Mouse (Mus musculus): ENCODE measurements at regions not wholly inside any gene's neighbourhood (a gene's known extent, or its start where the extent isn't known, plus 50 kb on each side); places are given as distances from the start of the nearest gene placed in this dataset.

DNA sequence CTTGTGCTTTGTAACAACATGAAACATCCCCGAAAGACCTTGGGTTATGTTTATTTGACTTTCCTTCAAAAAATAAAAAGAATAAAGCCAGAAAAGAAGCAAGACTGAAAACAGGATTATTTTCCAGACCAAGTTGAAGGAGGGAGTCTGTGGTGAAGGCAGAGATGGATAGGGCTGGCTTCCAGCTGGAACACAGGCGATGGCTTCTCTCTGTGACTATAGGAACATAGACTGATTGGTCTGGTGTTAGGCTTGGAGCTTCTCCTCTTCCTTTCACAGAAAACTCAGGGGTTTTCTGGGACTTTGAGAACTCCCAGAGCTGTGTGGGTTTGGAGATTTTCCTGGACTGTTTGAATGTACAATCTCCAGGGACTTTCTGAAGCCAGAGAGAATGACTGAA, 625.8 kb downstream of the Gm826 start:
- H3K36me3 ChIP-seq (ENCODE audit: control insufficient read depth, insufficient read depth, low read length), result no peaks in the 10 kb centered on the region
- WGBS, result 54% methylated on average over 2 of the region's 2 CpGs
- intact Hi-C loops (cut with DNase I), result loop anchor here (10.0 kb wide), 1 partner anchor 747 kb away; no protein-coding TSS in a partner anchor
- no peak overlapping the region for H3K9ac ChIP-seq (ENCODE audit: low read depth, low read length)
- no peak overlapping the region for H3K4me3 ChIP-seq
- peak overlapping the region; percentile 41 for H3K27ac ChIP-seq
- H3K79me2 ChIP-seq (replicated peaks; ENCODE audit: control insufficient read depth, insufficient read depth, low read length), result no peaks in the 10 kb centered on the region
- DNase-seq, result peak; percentile 45 to 65
- H3K27me3 ChIP-seq (ENCODE audit: control insufficient read depth, insufficient read depth, low read length), result no peaks in the 10 kb centered on the region
- no peaks in the 10 kb centered on the region for H3K4me1 ChIP-seq (ENCODE audit: control insufficient read depth, insufficient read depth, low read length)
- TF ChIP-seq EP300 (IDR thresholded peaks at IDR 0.05; ENCODE audit: insufficient read depth, low read depth, low read length), result no peak
- no peak for TF ChIP-seq CTCF (IDR thresholded peaks at IDR 0.05)
- no peak for TF ChIP-seq POLR2A (IDR thresholded peaks at IDR 0.05; ENCODE audit: insufficient read depth, low read depth, low read length)

DNA sequence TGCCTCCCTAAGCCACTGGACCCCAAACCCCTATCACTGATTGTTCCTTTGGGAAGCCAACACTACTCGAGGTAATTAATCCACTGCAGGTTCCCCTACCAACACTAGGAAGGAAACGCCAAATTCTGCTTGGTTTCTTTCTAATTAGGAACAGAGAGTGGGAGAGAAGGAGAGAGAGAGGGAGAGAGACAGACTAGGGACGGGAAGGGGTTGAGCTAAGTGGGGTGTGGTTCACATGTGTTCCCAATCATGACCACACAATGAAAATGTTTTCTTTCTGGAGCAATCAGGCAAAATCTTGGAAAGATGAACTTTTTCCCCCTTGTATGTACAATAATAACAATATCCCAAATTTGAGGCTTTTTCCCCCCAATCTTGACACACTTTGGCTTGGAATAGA, 619.3 kb downstream of the Gm826 start:
- Histone ChIP-seq H3K4me1 (ENCODE audit: control insufficient read depth, insufficient read depth, low read length) (no peaks in the 10 kb centered on the region; the same call in 1 of the 2 replicates), H3K9ac (ENCODE audit: low read depth, low read length) (no peak overlapping the region), H3K79me2 (replicated peaks; ENCODE audit: control insufficient read depth, insufficient read depth, low read length) (no peaks in the 10 kb centered on the region), H3K27ac (no peak overlapping the region), H3K4me3 (no peak overlapping the region), H3K27me3 (ENCODE audit: control insufficient read depth, insufficient read depth, low read length) (no peaks in the 10 kb centered on the region; the same call in 1 of the 2 replicates), H3K36me3 (ENCODE audit: control insufficient read depth, insufficient read depth, low read length) (no peaks in the 10 kb centered on the region)
- intact Hi-C loops (cut with DNase I), result no loop called here
- TF ChIP-seq CTCF (IDR thresholded peaks at IDR 0.05) (no peak), POLR2A (IDR thresholded peaks at IDR 0.05; ENCODE audit: insufficient read depth, low read depth, low read length) (no peak), EP300 (IDR thresholded peaks at IDR 0.05; ENCODE audit: insufficient read depth, low read depth, low read length) (no peak)
- no peak for DNase-seq
- WGBS, result 53% methylated on average over 3 of the region's 3 CpGs

DNA sequence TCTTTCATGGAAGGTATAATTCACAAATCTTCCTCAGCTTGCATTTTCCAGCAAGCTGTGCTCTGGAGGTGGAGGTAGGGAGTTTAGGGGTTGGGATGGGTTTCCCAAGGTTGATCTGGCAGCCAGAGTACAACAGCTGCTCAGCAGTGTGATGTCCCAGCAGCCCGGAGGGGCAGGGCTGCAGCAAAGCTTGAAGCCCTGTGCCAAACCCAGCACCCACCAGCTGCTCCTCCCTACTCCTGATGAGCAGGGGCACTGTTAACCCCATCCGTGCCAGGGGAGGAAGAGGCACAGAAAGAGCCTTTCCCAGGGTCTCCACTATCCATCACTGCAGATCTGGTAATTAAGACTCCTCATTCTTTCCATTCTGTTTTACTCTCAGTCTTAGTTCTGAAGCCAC, 615.2 kb downstream of the Gm826 start:
- intact Hi-C loops (cut with DNase I), result no loop called here
- Histone ChIP-seq H3K4me3 (no peak overlapping the region), H3K27me3 (ENCODE audit: control insufficient read depth, insufficient read depth, low read length) (no peaks in the 10 kb centered on the region; the same call in 1 of the 2 replicates), H3K36me3 (ENCODE audit: control insufficient read depth, insufficient read depth, low read length) (no peaks in the 10 kb centered on the region), H3K27ac (no peak overlapping the region), H3K4me1 (ENCODE audit: control insufficient read depth, insufficient read depth, low read length) (no peaks in the 10 kb centered on the region; the same call in 1 of the 2 replicates), H3K9ac (ENCODE audit: low read depth, low read length) (no peak overlapping the region), H3K79me2 (replicated peaks; ENCODE audit: control insufficient read depth, insufficient read depth, low read length) (no peaks in the 10 kb centered on the region)
- 39% methylated on average over 2 of the region's 2 CpGs for WGBS
- DNase-seq, result no peak
- no peak for TF ChIP-seq CTCF (IDR thresholded peaks at IDR 0.05)

- Histone ChIP-seq H3K27me3 (ENCODE audit: control insufficient read depth, insufficient read depth, low read length) (no peaks in the 10 kb centered on the region), H3K27ac (no peak overlapping the region), H3K4me3 (no peak overlapping the region), H3K9ac (ENCODE audit: low read depth, low read length) (no peak overlapping the region), H3K79me2 (replicated peaks; ENCODE audit: control insufficient read depth, insufficient read depth, low read length) (no peaks in the 10 kb centered on the region), H3K4me1 (ENCODE audit: control insufficient read depth, insufficient read depth, low read length) (no peaks in the 10 kb centered on the region), H3K36me3 (ENCODE audit: control insufficient read depth, insufficient read depth, low read length) (no peaks in the 10 kb centered on the region)
- intact Hi-C loops (cut with DNase I), result no loop called here
- WGBS, result 61% methylated on average over 7 of the region's 7 CpGs
- DNase-seq, result no peak
- TF ChIP-seq CTCF (IDR thresholded peaks at IDR 0.05) (no peak), EP300 (IDR thresholded peaks at IDR 0.05; ENCODE audit: insufficient read depth, low read depth, low read length) (no peak), POLR2A (IDR thresholded peaks at IDR 0.05; ENCODE audit: insufficient read depth, low read depth, low read length) (no peak)
Observed at GRCm38 (mm10) chr2:159725158-159726076, 608.5 kb downstream of the Gm826 start.

DNA sequence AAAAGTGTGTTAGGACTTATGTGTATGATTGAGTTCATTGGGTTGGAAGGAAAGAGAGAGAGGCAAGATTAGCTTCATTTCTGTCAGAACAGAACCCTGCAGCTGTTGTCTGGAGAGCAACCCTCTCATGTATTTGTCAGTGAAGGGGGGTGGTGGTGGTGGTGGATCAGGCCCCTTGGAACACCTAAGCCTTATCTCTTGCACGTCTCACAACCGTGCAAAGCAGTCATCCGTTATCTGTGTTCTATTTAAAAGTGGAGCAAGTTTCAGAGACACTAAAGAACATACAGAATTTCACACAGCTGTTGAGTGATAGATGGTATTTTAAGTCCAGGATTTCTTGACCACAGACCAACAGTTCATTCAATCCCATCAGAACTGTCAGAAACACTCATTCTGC, 604.7 kb downstream of the Gm826 start:
- Histone ChIP-seq H3K27ac (no peak overlapping the region), H3K27me3 (ENCODE audit: control insufficient read depth, insufficient read depth, low read length) (no peaks in the 10 kb centered on the region), H3K36me3 (ENCODE audit: control insufficient read depth, insufficient read depth, low read length) (no peaks in the 10 kb centered on the region; the same call in 1 of the 2 replicates), H3K4me3 (no peak overlapping the region), H3K9ac (ENCODE audit: low read depth, low read length) (no peak overlapping the region), H3K79me2 (replicated peaks; ENCODE audit: control insufficient read depth, insufficient read depth, low read length) (no peaks in the 10 kb centered on the region), H3K4me1 (ENCODE audit: control insufficient read depth, insufficient read depth, low read length) (peaks cover 4% of the 10 kb centered on the region; the same call in 1 of the 2 replicates)
- TF ChIP-seq EP300 (IDR thresholded peaks at IDR 0.05; ENCODE audit: insufficient read depth, low read depth, low read length) (no peak), CTCF (IDR thresholded peaks at IDR 0.05) (no peak), POLR2A (IDR thresholded peaks at IDR 0.05; ENCODE audit: insufficient read depth, low read depth, low read length) (no peak)
- 50% methylated on average over 3 of the region's 3 CpGs for WGBS
- DNase-seq, result no peak
- intact Hi-C loops (cut with DNase I), result no loop called here

DNA sequence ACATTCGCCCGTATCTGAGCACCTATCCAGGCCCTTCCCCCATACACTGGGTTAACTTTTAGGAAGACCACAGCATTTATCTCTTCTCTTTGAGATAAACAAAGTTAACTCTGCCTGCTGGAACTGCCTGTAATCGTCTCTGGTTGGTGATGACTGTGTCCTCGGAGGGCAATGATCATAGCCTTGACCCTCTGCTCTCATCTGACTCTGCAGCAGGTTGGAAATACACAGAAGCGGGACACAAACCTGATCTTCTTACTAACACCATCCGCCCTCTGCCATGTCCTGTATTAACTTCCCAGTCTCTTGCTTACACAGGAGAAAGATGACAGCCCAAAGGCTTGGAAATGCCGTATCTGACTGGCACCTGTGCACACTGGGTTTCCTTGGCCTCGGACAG, 603.7 kb downstream of the Gm826 start:
- Histone ChIP-seq H3K27ac (no peak overlapping the region), H3K79me2 (replicated peaks; ENCODE audit: control insufficient read depth, insufficient read depth, low read length) (no peaks in the 10 kb centered on the region), H3K27me3 (ENCODE audit: control insufficient read depth, insufficient read depth, low read length) (no peaks in the 10 kb centered on the region), H3K4me1 (ENCODE audit: control insufficient read depth, insufficient read depth, low read length) (peaks cover 4% of the 10 kb centered on the region; the same call in 1 of the 2 replicates), H3K36me3 (ENCODE audit: control insufficient read depth, insufficient read depth, low read length) (no peaks in the 10 kb centered on the region; the same call in 1 of the 2 replicates), H3K4me3 (no peak overlapping the region), H3K9ac (ENCODE audit: low read depth, low read length) (no peak overlapping the region)
- WGBS, result 80% methylated on average over 8 of the region's 8 CpGs
- intact Hi-C loops (cut with DNase I), result no loop called here
- no peak for DNase-seq
- TF ChIP-seq EP300 (IDR thresholded peaks at IDR 0.05; ENCODE audit: insufficient read depth, low read depth, low read length) (no peak), CTCF (IDR thresholded peaks at IDR 0.05) (no peak), POLR2A (IDR thresholded peaks at IDR 0.05; ENCODE audit: insufficient read depth, low read depth, low read length) (no peak)
